7 mouse cellular contexts compared by ENCODE assay signal in the genomic region with DNA sequence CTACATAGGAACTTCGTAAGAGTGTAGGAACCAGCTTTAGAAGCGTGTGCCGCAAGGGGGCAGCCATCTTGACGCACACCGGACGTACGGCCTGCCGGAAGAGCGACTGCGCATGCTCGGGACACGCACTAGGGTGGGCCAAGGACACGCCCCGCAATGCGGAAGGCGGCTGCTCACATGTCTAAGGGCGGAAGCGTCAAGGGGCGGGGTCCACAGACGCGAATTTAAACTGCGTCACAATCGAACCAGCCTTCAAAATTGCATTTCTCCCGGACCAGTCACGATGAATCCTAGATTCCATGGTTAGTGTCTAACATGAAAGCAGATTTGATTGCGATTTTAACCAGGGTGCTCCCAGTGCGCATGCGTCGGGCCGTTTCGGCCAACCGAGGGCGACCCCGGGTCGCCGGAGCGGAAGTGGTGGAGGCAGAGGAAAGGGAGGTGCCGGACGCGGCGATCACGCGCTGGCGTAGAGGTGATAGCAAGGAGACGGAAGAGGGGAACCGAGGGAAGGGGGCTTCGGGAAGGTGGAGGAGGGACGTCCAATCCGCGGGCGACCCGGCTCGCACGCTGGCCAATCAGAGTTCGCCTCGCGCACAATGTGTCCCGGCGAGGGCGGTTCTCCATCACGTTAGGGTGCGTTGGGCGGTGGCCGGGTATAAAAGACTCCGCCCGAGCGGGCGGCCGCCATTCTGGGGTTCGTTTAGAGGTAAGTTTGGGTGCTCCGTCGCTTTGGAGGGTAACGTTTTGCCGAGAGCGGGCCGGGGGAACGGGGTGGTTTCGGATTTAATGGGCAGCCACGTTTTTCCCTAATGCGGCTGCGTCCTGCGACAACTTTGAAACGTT. TPM values are rescaled to one million over a fixed set of nuclear protein-coding genes. Genes with fewer than 3 reads are reported as not detected.
A peak's percentile ranks its signal among the peaks of the same experiment; 100 is the strongest.
DNase-seq lines count a peak whose midpoint lies in the region; ATAC-seq lines count a peak whose summit lies in the region.

A gene (minus strand): TSS at position 93 of the 846 bp plus-strand sequence.
A gene (plus strand): TSS at position 138 of the 846 bp plus-strand sequence.

- peak within 1 kb of the TSS; percentile 98 for H3K27ac ChIP-seq in embryonic facial prominence, embryonic 12.5 days
- H3K27ac ChIP-seq in limb, embryonic 11.5 days (replicated peaks; ENCODE audit: low read depth, low read length), result peak within 1 kb of the TSS; percentile 80
- peak within 1 kb of the TSS; percentile 92 for H3K27ac ChIP-seq in midbrain, embryonic 14.5 days (replicated peaks; ENCODE audit: low read depth, low read length)

- H3K4me2 ChIP-seq in embryonic facial prominence, embryonic 12.5 days (replicated peaks), result peak within 1 kb of the TSS; percentile 89
- H3K4me2 ChIP-seq in limb, embryonic 11.5 days (ENCODE audit: low read depth, severe bottlenecking), result peak within 1 kb of the TSS; percentile 84
- peak within 1 kb of the TSS; percentile 76 for H3K4me2 ChIP-seq in midbrain, embryonic 14.5 days (ENCODE audit: low read length)

- peak; percentile 98 for DNase-seq in adrenal gland, postnatal 25 days
- DNase-seq in heart, adult 11 months, result peak; percentile 100
- peak; percentile 98 for DNase-seq in kidney, adult 18-20 months
- DNase-seq in limb, embryonic 11.5 days (ENCODE audit: low spot score), result peak; percentile 99
- DNase-seq in midbrain, embryonic 14.5 days, result peak; percentile 100
- peak; percentile 95 to 99 for DNase-seq in spleen, adult 18-20 months

- H3K4me1 ChIP-seq in embryonic facial prominence, embryonic 12.5 days, result peaks cover 20% of the 10 kb centered on the region
- H3K4me1 ChIP-seq in limb, embryonic 11.5 days (ENCODE audit: control insufficient read depth, insufficient read depth, low read length), result peaks cover 8% of the 10 kb centered on the region; the same call in 1 of the 2 replicates
- peaks cover 28% of the 10 kb centered on the region for H3K4me1 ChIP-seq in midbrain, embryonic 14.5 days (ENCODE audit: control insufficient read depth, insufficient read depth, low read length)

- peak; percentile 94 for ATAC-seq in embryonic facial prominence, embryonic 12.5 days (ENCODE audit: insufficient number of reproducible peaks, insufficient read depth, low FRiP score, low TSS enrichment)
- ATAC-seq in limb, embryonic 11.5 days (ENCODE audit: insufficient number of reproducible peaks, low FRiP score, low TSS enrichment, low read depth), result peak; percentile 94
- ATAC-seq in midbrain, embryonic 14.5 days (ENCODE audit: low FRiP score, low TSS enrichment), result peak; percentile 94

- H3K9me3 ChIP-seq in embryonic facial prominence, embryonic 12.5 days, result no peaks in the 10 kb centered on the region
- H3K9me3 ChIP-seq in limb, embryonic 11.5 days (ENCODE audit: control insufficient read depth, low read length), result no peaks in the 10 kb centered on the region
- H3K9me3 ChIP-seq in midbrain, embryonic 14.5 days (ENCODE audit: control insufficient read depth, low read length), result no peaks in the 10 kb centered on the region

- peaks cover 13% of the 10 kb centered on the region; the same call in 1 of the 2 replicates for H3K36me3 ChIP-seq in embryonic facial prominence, embryonic 12.5 days
- no peaks in the 10 kb centered on the region for H3K36me3 ChIP-seq in limb, embryonic 11.5 days (ENCODE audit: control insufficient read depth, insufficient read depth, low read length)
- H3K36me3 ChIP-seq in midbrain, embryonic 14.5 days (ENCODE audit: control insufficient read depth, insufficient read depth, low read length), result peaks cover 15% of the 10 kb centered on the region

- under 1% methylated on average over 83 of the region's 83 CpGs for WGBS in embryonic facial prominence, embryonic 12.5 days
- under 1% methylated on average over 82 of the region's 83 CpGs for WGBS in limb, embryonic 11.5 days
- WGBS in midbrain, embryonic 14.5 days, result under 1% methylated on average over 83 of the region's 83 CpGs

- H3K27me3 ChIP-seq in embryonic facial prominence, embryonic 12.5 days, result no peaks in the 10 kb centered on the region
- no peaks in the 10 kb centered on the region for H3K27me3 ChIP-seq in limb, embryonic 11.5 days (ENCODE audit: control insufficient read depth, insufficient read depth, low read length)
- H3K27me3 ChIP-seq in midbrain, embryonic 14.5 days (ENCODE audit: control insufficient read depth, insufficient read depth, low read length), result no peaks in the 10 kb centered on the region

- peak within 1 kb of the TSS; percentile 57 for H3K4me3 ChIP-seq in embryonic facial prominence, embryonic 12.5 days
- H3K4me3 ChIP-seq in limb, embryonic 11.5 days (ENCODE audit: low read depth, low read length), result peak within 1 kb of the TSS; percentile 78
- H3K4me3 ChIP-seq in midbrain, embryonic 14.5 days (replicated peaks; ENCODE audit: low read depth, low read length), result peak within 1 kb of the TSS; percentile 79

- H3K9ac ChIP-seq in embryonic facial prominence, embryonic 12.5 days, result peak within 1 kb of the TSS; percentile 82
- H3K9ac ChIP-seq in limb, embryonic 11.5 days (ENCODE audit: low read length), result peak within 1 kb of the TSS; percentile 98
- H3K9ac ChIP-seq in midbrain, embryonic 14.5 days (replicated peaks; ENCODE audit: low read length), result peak within 1 kb of the TSS; percentile 99

RNA-seq across cellular contexts. Expression of the first gene that starts in this region (rescaled TPM):
- total RNA-seq in adrenal gland, postnatal 25 days (2021), result 81.8 and 90.3 TPM in 2 replicates
- polyA plus RNA-seq in embryonic facial prominence, embryonic 12.5 days (2016; fragmentation: Nextera tagmentation; extraction: Ambion mirVana), result 65.6 TPM in 2 replicates
- polyA plus RNA-seq in limb, embryonic 11.5 days (2014; fragmentation: Nextera tagmentation; extraction: Ambion mirVana), result 80.2 and 81.7 TPM in 2 replicates
- polyA plus RNA-seq in midbrain, embryonic 14.5 days (2014; fragmentation: Nextera tagmentation; extraction: Ambion mirVana), result 54.9 and 55.3 TPM in 2 replicates

RNA-seq across cellular contexts. Expression of the second gene that starts in this region (rescaled TPM):
- total RNA-seq in adrenal gland, postnatal 25 days (2021), result 85.0 and 88.1 TPM in 2 replicates
- 50.1 and 51.9 TPM in 2 replicates for polyA plus RNA-seq in embryonic facial prominence, embryonic 12.5 days (2016; fragmentation: Nextera tagmentation; extraction: Ambion mirVana)
- polyA plus RNA-seq in limb, embryonic 11.5 days (2014; fragmentation: Nextera tagmentation; extraction: Ambion mirVana), result 43.9 and 52.3 TPM in 2 replicates
- 36.3 and 45.2 TPM in 2 replicates for polyA plus RNA-seq in midbrain, embryonic 14.5 days (2014; fragmentation: Nextera tagmentation; extraction: Ambion mirVana)

Comparison
In these comparisons a context has a peak if more than half of its experiments do, and no peak if none do; other contexts are left out.
1. Peak in every context shown above with its lines: DNase-seq, ATAC-seq, H3K4me3 ChIP-seq and H3K27ac ChIP-seq.